Mouse (Mus musculus): ENCODE data around the gene Hmgcs2. TPM values are rescaled to one million over a fixed set of nuclear protein-coding genes. Genes with fewer than 3 reads are reported as not detected.

Hmgcs2 gene
- polyA plus RNA-seq, 1 experiment from 2014 or later = 12.2 TPM

DNA sequence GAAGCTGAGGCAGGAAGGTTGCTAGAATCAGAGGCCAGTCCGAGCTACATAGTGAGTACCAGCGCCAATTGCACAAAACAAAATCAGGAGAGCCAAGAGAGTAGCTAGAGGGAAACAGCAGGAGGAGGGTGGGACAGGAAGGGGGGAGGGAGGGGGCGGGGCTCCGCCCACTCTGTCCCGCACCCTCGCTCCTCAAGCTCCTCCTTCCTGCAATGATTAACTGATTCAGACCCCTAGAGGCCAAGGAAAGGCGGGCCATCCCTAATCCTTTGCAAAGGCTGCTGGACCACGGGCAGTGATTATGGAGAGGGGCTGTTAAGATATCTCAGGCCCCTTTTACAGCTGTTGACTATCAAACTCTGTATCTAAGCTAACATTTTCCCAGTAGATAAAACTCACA lies 68.5 kb downstream of the Hmgcs2 start:
- H3K4me1 ChIP-seq (ENCODE audit: control insufficient read depth, insufficient read depth, low read length) = no peaks in the 10 kb centered on the region
- no peak for ATAC-seq (ENCODE audit: insufficient number of reproducible peaks, insufficient read depth, low FRiP score, low read depth)
- no peak overlapping the region for H3K27ac ChIP-seq (ENCODE audit: low read length)
- H3K9me3 ChIP-seq (ENCODE audit: control insufficient read depth, low read depth, low read length) = no peaks in the 10 kb centered on the region
- 25% methylated on average over 8 of the region's 8 CpGs for WGBS
- H3K4me2 ChIP-seq (replicated peaks; ENCODE audit: low read depth, low read length) = no peak overlapping the region
- H3K27me3 ChIP-seq (ENCODE audit: control insufficient read depth, insufficient read depth, low read length) = no peaks in the 10 kb centered on the region
- no peak overlapping the region for H3K4me3 ChIP-seq (ENCODE audit: low read depth, low read length)
- H3K36me3 ChIP-seq (ENCODE audit: control insufficient read depth, insufficient read depth, low read length) = no peaks in the 10 kb centered on the region
- no peak overlapping the region for H3K9ac ChIP-seq (replicated peaks; ENCODE audit: low read depth, low read length)

DNA sequence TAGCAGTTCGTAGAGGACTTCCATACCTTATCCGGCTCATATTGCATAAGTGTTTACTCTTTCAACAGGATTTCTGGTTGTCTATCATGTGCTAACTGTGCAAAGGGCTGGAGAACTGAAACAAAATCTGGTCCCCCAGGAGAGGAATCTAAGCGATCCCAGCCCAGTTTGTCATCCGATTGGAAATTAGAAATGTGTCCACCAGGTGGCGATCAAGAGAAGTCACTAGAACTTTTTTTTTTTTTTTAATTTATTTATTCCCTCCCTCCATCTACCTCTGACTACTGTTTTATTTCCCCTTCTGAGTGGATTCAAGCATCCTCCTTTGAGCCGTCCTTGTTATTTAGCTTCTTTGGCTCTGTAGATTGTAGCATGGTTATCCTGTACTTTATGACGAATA lies 73.7 kb downstream of the Hmgcs2 start:
- Histone ChIP-seq H3K9me3 (ENCODE audit: control insufficient read depth, low read depth, low read length) (no peaks in the 10 kb centered on the region), H3K4me3 (ENCODE audit: low read depth, low read length) (no peak overlapping the region), H3K4me1 (ENCODE audit: control insufficient read depth, insufficient read depth, low read length) (no peaks in the 10 kb centered on the region), H3K27me3 (ENCODE audit: control insufficient read depth, insufficient read depth, low read length) (no peaks in the 10 kb centered on the region), H3K4me2 (replicated peaks; ENCODE audit: low read depth, low read length) (no peak overlapping the region), H3K36me3 (ENCODE audit: control insufficient read depth, insufficient read depth, low read length) (no peaks in the 10 kb centered on the region), H3K9ac (replicated peaks; ENCODE audit: low read depth, low read length) (no peak overlapping the region), H3K27ac (ENCODE audit: low read length) (no peak overlapping the region)
- WGBS = 25% methylated on average over 7 of the region's 7 CpGs
- no peak for ATAC-seq (ENCODE audit: insufficient number of reproducible peaks, insufficient read depth, low FRiP score, low read depth)

DNA sequence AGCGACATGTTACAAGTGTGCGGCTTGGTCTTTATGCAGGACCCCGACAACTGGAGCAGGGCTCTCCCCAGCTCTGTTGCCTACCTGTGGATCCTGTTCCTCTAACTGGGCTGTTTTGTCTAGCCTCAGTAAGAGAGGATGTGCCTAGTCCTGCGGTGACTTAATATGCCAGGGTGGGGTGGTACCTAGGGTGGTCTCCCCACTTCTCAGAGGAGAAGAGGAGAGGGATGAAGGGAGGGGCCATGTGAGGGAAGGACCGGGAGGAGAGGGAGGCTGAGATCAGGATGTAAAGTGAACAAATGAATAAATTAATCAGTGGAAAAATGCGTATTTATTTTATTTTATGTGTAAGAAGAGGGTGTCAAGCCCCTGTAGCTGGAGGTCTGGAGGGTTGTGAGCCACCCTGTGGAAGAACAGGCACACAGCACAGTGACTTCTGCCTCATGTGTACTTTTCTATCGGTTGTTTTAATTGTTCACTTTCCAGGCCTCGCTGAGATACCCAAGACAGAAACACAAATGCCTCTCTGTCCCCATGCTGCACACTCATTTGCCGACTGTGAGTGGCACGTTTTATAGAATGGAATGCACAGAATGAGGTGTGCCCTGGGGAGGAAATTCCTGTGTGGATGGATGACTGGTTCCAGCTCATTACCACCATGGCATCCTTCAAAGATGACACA lies 75.2 kb downstream of the Hmgcs2 start:
- Histone ChIP-seq H3K4me3 (ENCODE audit: low read depth, low read length) (no peak overlapping the region), H3K9me3 (ENCODE audit: control insufficient read depth, low read depth, low read length) (no peaks in the 10 kb centered on the region), H3K4me1 (ENCODE audit: control insufficient read depth, insufficient read depth, low read length) (no peaks in the 10 kb centered on the region), H3K27me3 (ENCODE audit: control insufficient read depth, insufficient read depth, low read length) (no peaks in the 10 kb centered on the region), H3K36me3 (ENCODE audit: control insufficient read depth, insufficient read depth, low read length) (no peaks in the 10 kb centered on the region), H3K4me2 (replicated peaks; ENCODE audit: low read depth, low read length) (no peak overlapping the region), H3K27ac (ENCODE audit: low read length) (no peak overlapping the region), H3K9ac (replicated peaks; ENCODE audit: low read depth, low read length) (no peak overlapping the region)
- 64% methylated on average over 10 of the region's 10 CpGs for WGBS
- no peak for ATAC-seq (ENCODE audit: insufficient number of reproducible peaks, insufficient read depth, low FRiP score, low read depth)

DNA sequence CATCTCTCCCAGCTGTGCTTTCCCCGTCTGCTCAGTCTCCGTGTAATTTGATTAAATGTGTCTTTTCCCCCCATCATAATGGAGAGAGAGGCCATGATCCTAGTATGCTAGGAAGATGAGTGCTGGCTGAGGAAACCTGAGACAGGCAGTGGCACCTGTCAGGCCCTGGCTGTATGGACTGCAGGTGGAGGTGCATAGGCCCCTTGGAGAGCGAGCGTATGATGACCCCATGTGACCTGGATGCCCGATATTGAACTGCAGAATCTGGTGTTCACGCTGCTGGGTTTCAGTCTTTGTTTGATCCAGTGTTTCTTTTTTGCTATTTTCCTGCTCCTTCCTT lies 75.8 kb downstream of the Hmgcs2 start:
- 54% methylated on average over 6 of the region's 6 CpGs for WGBS
- ATAC-seq (ENCODE audit: insufficient number of reproducible peaks, insufficient read depth, low FRiP score, low read depth) = no peak
- no peak overlapping the region for H3K4me3 ChIP-seq (ENCODE audit: low read depth, low read length)
- no peaks in the 10 kb centered on the region for H3K9me3 ChIP-seq (ENCODE audit: control insufficient read depth, low read depth, low read length)
- H3K27ac ChIP-seq (ENCODE audit: low read length) = no peak overlapping the region
- no peak overlapping the region for H3K4me2 ChIP-seq (replicated peaks; ENCODE audit: low read depth, low read length)
- H3K4me1 ChIP-seq (ENCODE audit: control insufficient read depth, insufficient read depth, low read length) = no peaks in the 10 kb centered on the region
- H3K27me3 ChIP-seq (ENCODE audit: control insufficient read depth, insufficient read depth, low read length) = no peaks in the 10 kb centered on the region
- no peaks in the 10 kb centered on the region for H3K36me3 ChIP-seq (ENCODE audit: control insufficient read depth, insufficient read depth, low read length)
- no peak overlapping the region for H3K9ac ChIP-seq (replicated peaks; ENCODE audit: low read depth, low read length)

DNA sequence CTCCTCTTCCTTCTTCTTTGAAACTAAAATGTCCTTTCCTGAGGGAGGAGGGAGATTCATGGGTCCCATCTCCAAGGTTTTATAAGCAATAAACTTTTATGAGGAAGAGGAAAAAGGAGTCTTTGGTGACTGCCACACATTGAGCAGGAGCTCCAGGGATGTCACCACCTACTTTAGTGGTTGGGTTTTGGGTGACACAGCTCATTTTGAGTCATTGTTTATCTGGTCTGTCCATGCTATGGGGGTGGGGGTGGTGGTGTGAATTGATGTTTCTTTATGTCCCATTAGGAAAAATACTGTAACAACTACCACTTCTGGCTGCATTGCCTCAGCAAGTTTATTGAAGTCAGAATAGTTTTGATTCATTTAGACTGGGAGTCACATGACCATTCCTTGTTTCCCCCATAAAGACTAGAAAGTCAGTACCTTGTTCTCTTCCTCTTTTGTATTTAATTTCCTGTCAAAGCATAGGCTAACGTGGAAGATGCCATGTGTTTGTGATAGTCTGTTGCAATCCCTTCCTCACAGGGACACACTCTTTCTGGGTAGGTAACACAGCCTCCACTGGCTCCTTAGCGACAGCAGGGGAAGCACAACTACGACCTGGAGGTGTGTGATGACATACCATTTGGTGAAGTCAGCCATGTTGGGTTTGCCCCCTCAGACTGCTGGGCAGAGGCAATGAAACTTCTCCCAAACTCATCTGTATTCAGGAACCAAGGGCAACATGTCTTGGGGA lies 76.6 kb downstream of the Hmgcs2 start:
- H3K9me3 ChIP-seq (ENCODE audit: control insufficient read depth, low read depth, low read length) = no peaks in the 10 kb centered on the region
- H3K36me3 ChIP-seq (ENCODE audit: control insufficient read depth, insufficient read depth, low read length) = no peaks in the 10 kb centered on the region
- H3K9ac ChIP-seq (replicated peaks; ENCODE audit: low read depth, low read length) = no peak overlapping the region
- no peak overlapping the region for H3K4me3 ChIP-seq (ENCODE audit: low read depth, low read length)
- H3K27ac ChIP-seq (ENCODE audit: low read length) = no peak overlapping the region
- WGBS = 65% methylated on average over 3 of the region's 3 CpGs
- no peak overlapping the region for H3K4me2 ChIP-seq (replicated peaks; ENCODE audit: low read depth, low read length)
- H3K27me3 ChIP-seq (ENCODE audit: control insufficient read depth, insufficient read depth, low read length) = no peaks in the 10 kb centered on the region
- ATAC-seq (ENCODE audit: insufficient number of reproducible peaks, insufficient read depth, low FRiP score, low read depth) = no peak
- no peaks in the 10 kb centered on the region for H3K4me1 ChIP-seq (ENCODE audit: control insufficient read depth, insufficient read depth, low read length)

Other genes with a start within 250 kb of the Hmgcs2 start
- 0.14 TPM in 1 of 2 replicates, not detected in the other for gene Adam30, start 119.8 kb upstream of the Hmgcs2 start, polyA plus RNA-seq (2014; fragmentation: Nextera tagmentation; extraction: Ambion mirVana)
- gene Reg4, start 58.3 kb upstream of the Hmgcs2 start, polyA plus RNA-seq (2014; fragmentation: Nextera tagmentation; extraction: Ambion mirVana) = not detected in 2 replicates
- gene Phgdh, start 59.6 kb downstream of the Hmgcs2 start, polyA plus RNA-seq (2014; fragmentation: Nextera tagmentation; extraction: Ambion mirVana) = 175 and 193 TPM in 2 replicates
- 9.2 and 10.1 TPM in 2 replicates for gene Zfp697, start 102.0 kb downstream of the Hmgcs2 start, polyA plus RNA-seq (2014; fragmentation: Nextera tagmentation; extraction: Ambion mirVana)
- not detected in 2 replicates for gene Gm4450, start 176.7 kb downstream of the Hmgcs2 start, polyA plus RNA-seq (2014; fragmentation: Nextera tagmentation; extraction: Ambion mirVana)
- not detected in 2 replicates for gene Hsd3b4, start 230.1 kb downstream of the Hmgcs2 start, polyA plus RNA-seq (2014; fragmentation: Nextera tagmentation; extraction: Ambion mirVana)

Measured in stomach, embryonic 14.5 days (tissue).